Mouse (Mus musculus) thymus, postnatal 10 days (tissue): Measurements from ENCODE around the gene Dgat2l6.

ENCODE experiments used
- DNase-seq, 2 experiments: peaks; one replicate each; pipeline ENCODE4 v3.0.0; 2021; ENCODE audit warnings: low spot score in 2 of 2

The Dgat2l6 gene

GRCm38 (mm10) chrX:100524471-100524870 lies at the start of gene Dgat2l6:
Dgat2l6 (plus strand) TSS chrX:100524838.
- no peak for DNase-seq

DNA sequence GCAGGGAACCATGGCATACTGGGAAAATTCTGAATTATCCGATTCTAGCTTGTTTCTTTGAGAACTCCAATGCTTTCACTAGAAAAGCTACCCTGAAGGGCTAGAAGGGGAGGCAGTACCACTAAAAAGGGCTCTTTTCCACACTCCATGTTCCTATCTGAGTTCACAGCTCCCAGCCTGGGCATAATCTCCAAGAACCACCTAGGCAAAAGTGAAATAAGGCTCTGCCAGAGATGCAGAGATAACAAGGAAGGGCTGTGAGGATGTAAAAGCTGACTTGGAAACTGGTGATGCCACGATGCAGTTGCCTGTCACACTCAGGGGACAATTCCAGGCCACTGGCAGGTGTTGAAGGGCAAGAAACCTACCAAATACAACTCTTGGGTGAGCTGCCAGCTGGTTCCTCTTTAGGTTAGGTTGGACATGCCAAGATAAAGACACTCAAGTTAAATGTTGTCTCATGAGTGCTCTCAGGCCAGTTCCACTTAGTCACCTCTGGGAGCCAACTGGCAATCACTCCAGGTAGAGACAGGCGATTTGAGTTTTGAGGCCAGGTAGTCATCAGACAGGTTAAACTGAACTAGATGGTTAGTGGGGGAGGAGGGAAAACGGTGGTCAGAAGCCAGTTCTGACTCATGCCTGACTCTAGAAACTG lies 48.9 kb upstream of the Dgat2l6 start:
- no peak for DNase-seq

DNA sequence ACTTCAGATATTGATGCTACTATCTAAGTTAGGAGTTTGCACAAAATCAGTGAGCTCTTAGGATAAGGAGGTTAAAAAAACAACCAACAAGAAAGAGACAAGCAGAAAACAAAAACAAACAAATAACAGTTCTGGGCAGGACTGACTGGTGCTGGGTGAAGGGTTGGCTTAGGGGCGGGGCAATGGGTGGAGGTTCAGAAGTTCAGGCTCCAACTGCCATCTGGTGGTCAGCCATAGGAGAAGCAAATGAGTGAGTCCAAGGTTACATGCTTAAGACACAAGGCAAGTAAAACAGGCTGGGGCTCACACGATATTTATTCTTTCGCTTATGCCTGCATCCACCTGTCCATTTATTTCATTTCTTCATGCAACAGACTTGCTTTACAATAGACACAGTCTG lies 44.3 kb upstream of the Dgat2l6 start:
- peak; percentile 14 to 39 for DNase-seq

DNA sequence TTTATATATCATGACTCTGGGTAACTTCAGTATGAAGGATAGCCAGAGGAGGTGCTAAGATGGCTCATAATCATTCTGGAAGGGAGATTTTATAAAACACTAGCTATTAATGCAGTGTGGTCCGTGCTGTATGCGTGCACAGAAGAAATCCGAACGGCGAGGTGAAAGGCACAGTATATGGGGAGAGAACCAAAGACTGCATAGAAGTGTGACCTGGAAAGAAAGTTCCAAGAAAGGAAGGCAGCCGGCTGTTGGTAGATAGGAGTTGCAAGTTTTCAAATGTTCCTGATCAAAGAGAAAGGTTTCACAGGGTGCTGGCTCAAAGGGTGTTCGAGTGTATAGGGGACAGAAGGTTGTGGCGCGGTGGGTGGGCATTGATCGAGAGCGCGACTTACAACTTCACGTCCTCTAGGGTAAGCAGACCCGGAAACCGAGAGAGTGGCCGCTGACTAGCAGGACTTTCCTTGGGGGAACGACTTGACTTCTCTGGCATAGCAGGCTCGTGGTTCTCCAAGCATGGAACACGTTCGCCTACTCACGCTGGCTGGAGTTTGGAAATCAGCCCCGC lies 31.1 kb upstream of the Dgat2l6 start:
- no peak for DNase-seq

- peak; percentile 43 to 60 for DNase-seq
Measured at GRCm38 (mm10) chrX:100494068-100494978, 30.3 kb upstream of the Dgat2l6 start, which contains the start of gene Igbp1. Igbp1 (plus strand) TSS chrX:100494291.

DNA sequence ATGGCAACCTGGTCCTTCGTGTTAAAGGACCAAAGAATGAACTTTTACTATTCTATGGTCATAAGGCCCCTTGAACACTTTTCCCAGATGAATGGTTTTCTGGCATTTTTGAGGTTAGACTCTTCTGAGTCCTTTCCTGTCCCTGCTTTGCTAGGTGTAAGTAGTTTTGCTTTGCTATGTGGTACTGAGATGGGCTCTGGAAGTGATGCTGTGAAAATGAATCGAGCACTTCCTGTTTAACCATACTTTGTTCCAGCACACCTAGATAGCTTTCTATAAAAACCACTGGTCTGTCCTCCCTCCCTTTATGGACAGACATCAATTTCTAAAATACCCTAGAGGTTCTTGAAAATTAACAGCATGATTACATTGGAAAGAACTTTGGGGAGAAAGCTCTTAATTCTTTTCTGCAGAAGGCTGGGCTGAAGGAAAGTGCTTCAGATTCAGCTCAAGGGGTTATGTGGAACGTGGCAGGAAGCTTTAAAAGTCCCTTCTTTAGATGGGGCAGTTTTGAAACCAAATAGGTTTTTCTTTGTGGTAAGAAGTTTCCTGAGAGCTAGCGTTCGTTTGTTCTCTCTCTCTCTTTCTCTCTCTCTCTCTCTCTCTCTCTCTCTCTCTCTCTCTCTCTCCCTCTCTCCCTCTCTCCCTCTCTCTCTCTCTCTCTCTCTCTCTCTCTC lies 20.3 kb upstream of the Dgat2l6 start:
- no peak for DNase-seq

- DNase-seq: no peak
Measured at GRCm38 (mm10) chrX:100508164-100508563, 16.5 kb upstream of the Dgat2l6 start.

DNA sequence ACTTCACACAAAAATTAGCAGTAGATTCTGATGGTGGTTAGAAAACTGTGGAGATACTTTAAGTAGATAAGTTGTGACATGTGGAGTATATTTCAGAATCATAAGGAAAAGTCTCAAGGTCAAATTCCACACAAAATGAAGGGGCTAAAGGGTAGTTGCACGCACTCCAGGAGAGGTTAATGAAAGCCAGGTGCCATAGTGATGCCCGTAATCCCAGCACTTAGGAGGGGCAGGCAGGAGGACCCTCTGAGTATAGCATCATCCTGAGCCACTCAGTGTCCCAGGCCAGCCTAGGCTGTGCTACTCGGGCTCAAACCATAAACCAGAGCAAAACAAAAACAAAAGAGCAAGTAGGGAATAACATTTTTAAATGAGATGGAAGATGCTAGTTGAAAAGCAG lies 14.7 kb upstream of the Dgat2l6 start:
- no peak for DNase-seq

GRCm38 (mm10) chrX:100516683-100517082 lies 8.0 kb upstream of the Dgat2l6 start:
- DNase-seq: no peak

DNA sequence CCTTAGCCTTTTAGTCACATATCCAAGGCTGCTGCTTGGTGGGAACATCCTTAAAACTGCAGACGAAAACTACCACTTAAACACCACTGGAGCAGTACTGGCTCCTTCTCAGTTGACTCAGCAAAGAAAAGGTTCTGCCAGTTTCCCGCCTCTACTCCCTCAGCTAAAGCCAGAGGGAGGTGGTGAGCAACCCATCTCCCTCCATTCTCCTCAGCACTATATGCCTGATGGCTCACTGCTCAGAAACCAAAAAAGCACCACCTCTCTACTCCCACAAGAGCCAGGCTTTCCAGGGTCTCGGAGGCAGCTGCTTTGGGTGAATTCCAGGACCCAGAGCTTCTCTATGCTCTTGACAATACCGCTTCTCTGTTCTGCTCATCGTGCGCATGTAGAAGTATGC lies 7.0 kb upstream of the Dgat2l6 start:
- DNase-seq: no peak

GRCm38 (mm10) chrX:100518532-100518931 lies 6.1 kb upstream of the Dgat2l6 start:
- DNase-seq: no peak

GRCm38 (mm10) chrX:100556026-100556425 lies 31.4 kb downstream of the Dgat2l6 start:
- no peak for DNase-seq

DNA sequence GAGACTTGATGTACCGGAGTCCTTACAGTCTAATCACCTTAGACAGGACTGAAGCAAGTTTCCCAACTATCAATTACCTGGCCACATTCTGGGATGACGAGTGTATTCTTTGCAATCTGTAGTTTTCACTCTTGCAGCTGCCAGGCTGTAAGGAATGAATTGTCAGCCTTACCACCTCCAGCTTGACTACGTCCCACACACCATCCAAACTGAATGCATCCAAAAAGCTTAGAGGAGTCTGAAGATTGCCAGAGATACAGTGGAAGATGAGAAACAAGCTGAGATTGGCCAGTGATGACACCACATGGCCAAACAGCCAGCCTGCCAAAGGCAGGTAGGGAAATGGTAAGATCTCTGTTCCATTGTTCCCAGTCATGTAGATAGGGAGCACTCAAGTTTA lies 41.1 kb downstream of the Dgat2l6 start:
- DNase-seq: no peak

GRCm38 (mm10) chrX:100571951-100572350 lies 47.3 kb downstream of the Dgat2l6 start, which contains the start of gene Awat1:
Awat1 (plus strand) TSS chrX:100572251.
- no peak for DNase-seq

- DNase-seq: no peak
Measured at GRCm38 (mm10) chrX:100594791-100595190, 70.2 kb downstream of the Dgat2l6 start, which contains the start of gene P2ry4. P2ry4 (minus strand) TSS chrX:100594869.
